Mouse (Mus musculus) brown adipose tissue, adult 24 weeks (tissue): ENCODE measurements around the gene Tmem129. TPM values are rescaled to one million over a fixed set of nuclear protein-coding genes. Genes with fewer than 3 reads are reported as not detected.
A peak's percentile ranks its signal among the peaks of the same experiment; 100 is the strongest.

ENCODE experiments used
- H3K27ac ChIP-seq: fragments of 200-500 bp; replicated peaks from 2 replicates; pipeline ENCODE4 v1.5.1; 2012; ENCODE audit warnings: low read depth, mild to moderate bottlenecking, low read length
- H3K4me1 ChIP-seq: fragments of 200-500 bp; 2 replicates; pipeline ENCODE4 v1.6.1; 2012; ENCODE audit warnings: low read length, mixed read lengths; ENCODE audit not compliant: control insufficient read depth, insufficient read depth, insufficient read length
- H3K4me3 ChIP-seq: fragments of 200-500 bp; 2 replicates; pipeline ENCODE4 v1.5.1; 2012; ENCODE audit warnings: low read depth, mild to moderate bottlenecking, low read length, moderate library complexity; ENCODE audit not compliant: insufficient read depth
- polyA plus RNA-seq: library from polyadenylated mRNA; stranded (reverse); fragments of >200 nt; gene quantifications from 2 replicates; pipeline ENCODE4 v1.2.4, GENCODE M21; 2012; ENCODE audit not compliant: missing spikeins, insufficient read depth, insufficient read length

Tmem129 gene
- polyA plus RNA-seq, 1 experiment: 16.3 TPM

GRCm38 (mm10) chr5:33694461-33694847 lies 36.2 kb upstream of the Tmem129 start:
- H3K4me3 ChIP-seq: no peak overlapping the region
- no peaks in the 10 kb centered on the region; the same call in 1 of the 2 replicates for H3K4me1 ChIP-seq
- no peak overlapping the region for H3K27ac ChIP-seq

- Histone ChIP-seq H3K27ac (no peak overlapping the region), H3K4me3 (no peak overlapping the region), H3K4me1 (peaks cover 3% of the 10 kb centered on the region; the same call in 1 of the 2 replicates)
Measured at GRCm38 (mm10) chr5:33692393-33692792, 34.2 kb upstream of the Tmem129 start.

- peak overlapping the region; percentile 90 for H3K27ac ChIP-seq
- peaks cover 3% of the 10 kb centered on the region; the same call in 1 of the 2 replicates for H3K4me1 ChIP-seq
- H3K4me3 ChIP-seq: peak overlapping the region; percentile 27
Measured at GRCm38 (mm10) chr5:33689852-33690645, 31.8 kb upstream of the Tmem129 start.

- Histone ChIP-seq H3K4me3 (peak overlapping the region; percentile 27), H3K27ac (peak overlapping the region; percentile 90), H3K4me1 (peaks cover 3% of the 10 kb centered on the region; the same call in 1 of the 2 replicates)
Measured at GRCm38 (mm10) chr5:33689221-33689844, 31.1 kb upstream of the Tmem129 start.

- H3K27ac ChIP-seq: peak overlapping the region; percentile 90
- H3K4me3 ChIP-seq: no peak overlapping the region
- H3K4me1 ChIP-seq: peaks cover 3% of the 10 kb centered on the region; the same call in 1 of the 2 replicates
Measured at GRCm38 (mm10) chr5:33688278-33689220, 30.3 kb upstream of the Tmem129 start.

- H3K27ac ChIP-seq: no peak overlapping the region
- H3K4me1 ChIP-seq: peaks cover 3% of the 10 kb centered on the region; the same call in 1 of the 2 replicates
- H3K4me3 ChIP-seq: no peak overlapping the region
Measured at GRCm38 (mm10) chr5:33687142-33687541, 28.9 kb upstream of the Tmem129 start.

- peaks cover 3% of the 10 kb centered on the region; the same call in 1 of the 2 replicates for H3K4me1 ChIP-seq
- no peak overlapping the region for H3K27ac ChIP-seq
- no peak overlapping the region for H3K4me3 ChIP-seq
Measured at GRCm38 (mm10) chr5:33684932-33685331, 26.7 kb upstream of the Tmem129 start.

GRCm38 (mm10) chr5:33683897-33684652 lies 25.9 kb upstream of the Tmem129 start:
- H3K4me3 ChIP-seq: no peak overlapping the region
- H3K4me1 ChIP-seq: peaks cover 3% of the 10 kb centered on the region; the same call in 1 of the 2 replicates
- no peak overlapping the region for H3K27ac ChIP-seq

- Histone ChIP-seq H3K27ac (no peak overlapping the region), H3K4me1 (no peaks in the 10 kb centered on the region), H3K4me3 (no peak overlapping the region)
Measured at GRCm38 (mm10) chr5:33682963-33683362, 24.7 kb upstream of the Tmem129 start.

GRCm38 (mm10) chr5:33681611-33682388 lies 23.6 kb upstream of the Tmem129 start:
- Histone ChIP-seq H3K4me3 (no peak overlapping the region), H3K27ac (no peak overlapping the region), H3K4me1 (no peaks in the 10 kb centered on the region)

GRCm38 (mm10) chr5:33681044-33681443 lies 22.8 kb upstream of the Tmem129 start:
- H3K4me1 ChIP-seq: no peaks in the 10 kb centered on the region
- H3K4me3 ChIP-seq: no peak overlapping the region
- no peak overlapping the region for H3K27ac ChIP-seq

- no peak overlapping the region for H3K4me3 ChIP-seq
- H3K4me1 ChIP-seq: no peaks in the 10 kb centered on the region
- H3K27ac ChIP-seq: no peak overlapping the region
Measured at GRCm38 (mm10) chr5:33678244-33678643, 20.0 kb upstream of the Tmem129 start.

- H3K27ac ChIP-seq: no peak overlapping the region
- H3K4me1 ChIP-seq: no peaks in the 10 kb centered on the region
- H3K4me3 ChIP-seq: no peak overlapping the region
Measured at GRCm38 (mm10) chr5:33675964-33676363, 17.7 kb upstream of the Tmem129 start.

GRCm38 (mm10) chr5:33674439-33674838 lies 16.2 kb upstream of the Tmem129 start:
- H3K27ac ChIP-seq: no peak overlapping the region
- no peaks in the 10 kb centered on the region for H3K4me1 ChIP-seq
- no peak overlapping the region for H3K4me3 ChIP-seq
